Mouse (Mus musculus) fibroblast of lung, adult 2 months (primary cell): ENCODE measurements around the gene Dop1b.
"Not testable (repeated sequence)": the region's sequence is repeated elsewhere in the genome, so short reads cannot be mapped to it uniquely, and the experiment has no call there.

Source experiments
- DNase-seq: peaks from one replicate; pipeline ENCODE4 v3.0.0-alpha.2; 2011; ENCODE audit warnings: low read depth

Dop1b gene

GRCm38 (mm10) chr16:93751816-93752215 is 40.1 kb downstream of the Dop1b start:
- no peak for DNase-seq

GRCm38 (mm10) chr16:93756622-93757021 is 44.9 kb downstream of the Dop1b start:
- DNase-seq, result no peak

GRCm38 (mm10) chr16:93763378-93763777 is 51.7 kb downstream of the Dop1b start:
- DNase-seq, result no peak

GRCm38 (mm10) chr16:93764597-93764996 is 52.9 kb downstream of the Dop1b start:
- no peak for DNase-seq

GRCm38 (mm10) chr16:93766956-93767355 is 55.3 kb downstream of the Dop1b start:
- no peak for DNase-seq

- no peak for DNase-seq
These were observed 55.8 kb downstream of the Dop1b start for GRCm38 (mm10) chr16:93767548-93767947.

- no peak for DNase-seq
These were observed 57.9 kb downstream of the Dop1b start for GRCm38 (mm10) chr16:93769621-93770020.

- DNase-seq, result no peak
These were observed 58.7 kb downstream of the Dop1b start for GRCm38 (mm10) chr16:93770271-93770926.

GRCm38 (mm10) chr16:93774658-93775057 is 63.0 kb downstream of the Dop1b start:
- DNase-seq, result no peak

- DNase-seq, result no peak
These were observed 64.8 kb downstream of the Dop1b start for GRCm38 (mm10) chr16:93776468-93776867.

- no peak for DNase-seq
These were observed 65.7 kb downstream of the Dop1b start for GRCm38 (mm10) chr16:93777247-93777999.

- DNase-seq, result not testable (repeated sequence)
These were observed 66.7 kb downstream of the Dop1b start for GRCm38 (mm10) chr16:93778393-93778792.

- DNase-seq, result no peak
These were observed 67.8 kb downstream of the Dop1b start for GRCm38 (mm10) chr16:93779554-93779953.

- no peak for DNase-seq
These were observed 69.2 kb downstream of the Dop1b start for GRCm38 (mm10) chr16:93780660-93781479.

GRCm38 (mm10) chr16:93784175-93784574 is 72.5 kb downstream of the Dop1b start:
- DNase-seq, result no peak

GRCm38 (mm10) chr16:93785805-93786204 is 74.1 kb downstream of the Dop1b start:
- DNase-seq, result no peak

GRCm38 (mm10) chr16:93788388-93788787 is 76.7 kb downstream of the Dop1b start:
- DNase-seq, result no peak

- DNase-seq, result no peak
These were observed 77.2 kb downstream of the Dop1b start for GRCm38 (mm10) chr16:93788881-93789280.

GRCm38 (mm10) chr16:93789971-93790755 is 78.5 kb downstream of the Dop1b start:
- no peak for DNase-seq

GRCm38 (mm10) chr16:93792981-93793630 is 81.4 kb downstream of the Dop1b start:
- DNase-seq, result no peak

GRCm38 (mm10) chr16:93794845-93795244 is 83.1 kb downstream of the Dop1b start:
- DNase-seq, result no peak
